Mouse (Mus musculus) left cerebral cortex, adult 9 months (tissue): ENCODE data around the gene Zfp64.
A peak's percentile ranks its signal among the peaks of the same experiment; 100 is the strongest.

Experiments used
- DNase-seq, 2 experiments: peaks; one replicate each; pipeline ENCODE4 v3.0.0; 2022; ENCODE audit warnings: low spot score in 2 of 2

Gene Zfp64

GRCm38 (mm10) chr2:168954835-168955716 is at the start of gene Zfp64:
TSS of gene Zfp64 (minus strand) at chr2:168955587.
- peak; percentile 64 to 85 for DNase-seq

DNA sequence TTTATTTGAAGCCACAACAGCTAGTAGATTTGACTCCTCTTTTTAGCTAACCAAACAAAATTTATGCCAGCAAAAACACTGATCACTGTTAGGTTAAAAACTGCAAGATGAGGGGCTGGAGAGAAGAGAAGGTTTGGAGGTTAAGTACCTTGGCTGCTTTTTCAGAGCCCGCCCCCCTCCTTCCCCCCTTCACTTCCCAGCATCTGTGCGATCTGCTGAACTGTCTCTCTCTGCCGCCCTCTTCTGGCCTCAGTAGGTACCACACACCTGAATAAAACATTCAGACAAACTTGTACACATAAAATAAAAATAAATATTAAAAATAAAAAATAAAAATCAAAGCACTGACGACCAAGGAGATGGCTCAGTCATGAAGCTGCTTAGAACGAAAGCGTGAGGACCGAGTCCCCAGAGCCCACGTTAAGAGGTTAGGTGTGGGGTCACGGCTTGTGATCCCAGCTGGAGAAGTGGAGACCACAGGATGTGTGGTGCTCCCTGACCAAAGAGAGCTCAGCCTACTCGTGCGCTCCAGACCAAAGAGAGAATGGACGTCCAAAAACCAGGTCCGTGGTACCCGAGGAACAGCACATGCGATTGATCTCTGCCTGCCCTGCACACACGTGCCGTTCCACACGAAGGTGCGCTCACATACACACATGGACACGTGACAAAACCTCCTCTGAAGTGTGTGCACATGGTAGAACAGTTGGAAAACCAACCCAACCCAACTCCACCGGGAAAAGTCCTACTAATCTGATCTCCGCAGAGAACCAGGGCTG is 37.4 kb upstream of the Zfp64 start:
- no peak for DNase-seq

- no peak for DNase-seq
Measured at GRCm38 (mm10) chr2:168990957-168991356, 35.6 kb upstream of the Zfp64 start.

GRCm38 (mm10) chr2:168990061-168990753 is 34.8 kb upstream of the Zfp64 start:
- no peak for DNase-seq

- no peak for DNase-seq
Measured at GRCm38 (mm10) chr2:168988056-168988455, 32.7 kb upstream of the Zfp64 start.

GRCm38 (mm10) chr2:168987421-168987820 is 32.0 kb upstream of the Zfp64 start:
- no peak for DNase-seq

DNA sequence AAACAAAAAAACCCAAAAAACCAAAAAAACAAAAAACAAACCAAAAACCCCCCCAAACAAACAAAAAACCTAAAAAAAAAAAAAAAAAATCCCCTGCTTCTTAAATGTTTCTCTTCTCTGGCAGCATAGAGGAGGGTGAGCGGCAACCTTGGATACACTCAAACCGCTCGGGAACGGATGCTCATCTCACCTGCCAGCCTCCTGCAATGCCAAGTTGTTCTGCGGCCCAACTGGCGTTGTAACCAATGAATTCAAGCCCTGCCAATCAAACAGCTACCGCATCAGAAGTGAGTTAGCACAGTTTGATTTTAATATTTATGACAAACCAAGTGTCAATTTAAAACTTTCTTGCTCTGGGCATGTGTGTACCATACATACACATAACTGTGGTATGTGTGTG is 26.6 kb upstream of the Zfp64 start:
- DNase-seq: no peak

DNA sequence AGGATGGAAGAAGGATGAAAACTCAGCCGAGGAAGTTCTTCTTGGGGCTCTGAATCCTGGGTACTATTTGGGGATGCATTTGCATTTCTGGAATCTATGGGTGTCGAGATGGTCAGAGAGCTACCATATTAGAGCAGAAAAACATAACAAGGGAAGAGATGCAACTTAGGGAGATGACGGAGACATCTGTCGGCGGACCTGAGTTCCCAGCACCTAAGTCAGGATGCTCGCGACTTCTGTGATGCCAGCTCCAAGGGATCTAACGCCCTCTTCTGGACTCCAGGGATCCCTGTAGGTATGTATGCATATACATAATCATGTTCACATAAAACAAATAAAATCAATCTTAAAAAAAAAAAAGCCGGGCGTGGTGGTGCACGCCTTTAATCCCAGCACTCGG is 26.1 kb upstream of the Zfp64 start:
- DNase-seq: no peak

DNA sequence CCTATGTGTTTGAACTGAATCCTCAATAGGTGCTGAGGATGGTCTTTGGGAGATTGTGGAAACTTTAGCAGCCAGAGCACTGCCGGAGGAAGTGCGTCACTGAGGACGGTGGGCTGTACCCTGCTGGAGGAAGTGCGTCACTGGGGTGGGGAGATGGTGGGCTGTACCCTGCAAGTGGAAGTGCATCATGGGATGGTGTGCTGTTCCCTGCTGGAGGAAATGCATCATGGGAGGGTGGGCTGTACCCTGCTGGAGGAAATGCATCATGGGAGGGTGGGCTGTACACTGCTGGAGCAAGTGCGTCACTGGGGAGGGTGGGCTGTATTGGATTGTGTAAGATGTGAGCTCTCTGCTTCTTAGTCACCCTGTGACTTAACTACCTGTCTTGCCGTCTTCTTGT is 25.5 kb upstream of the Zfp64 start:
- peak; percentile 44 to 61 for DNase-seq

DNA sequence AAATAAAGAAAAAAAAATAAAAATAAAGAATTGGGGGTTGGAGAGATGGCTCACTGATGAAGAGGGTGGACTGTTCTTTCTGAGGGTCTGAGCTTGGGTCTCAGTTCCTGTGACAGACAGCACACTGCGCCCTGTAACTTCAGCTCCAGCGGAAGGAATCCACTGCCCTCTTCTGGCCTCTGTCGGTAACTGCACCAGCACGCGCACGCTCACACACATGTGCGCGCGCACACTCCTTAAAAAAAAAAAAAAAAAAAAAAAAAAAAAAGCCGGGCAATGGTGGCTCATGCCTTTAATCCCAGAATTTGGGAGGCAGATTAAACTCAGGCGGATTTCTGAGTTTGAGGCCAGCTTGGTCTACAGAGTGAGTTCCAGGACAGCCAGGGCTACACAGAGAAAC is 24.4 kb upstream of the Zfp64 start:
- DNase-seq: no peak

GRCm38 (mm10) chr2:168978031-168978430 is 22.6 kb upstream of the Zfp64 start:
- no peak for DNase-seq

- no peak for DNase-seq
Measured at GRCm38 (mm10) chr2:168970131-168970530, 14.7 kb upstream of the Zfp64 start.

GRCm38 (mm10) chr2:168968136-168968925 is 12.9 kb upstream of the Zfp64 start:
- DNase-seq: no peak

GRCm38 (mm10) chr2:168966525-168966924 is 11.1 kb upstream of the Zfp64 start:
- DNase-seq: no peak

GRCm38 (mm10) chr2:168964849-168965248 is 9.5 kb upstream of the Zfp64 start:
- no peak for DNase-seq

DNA sequence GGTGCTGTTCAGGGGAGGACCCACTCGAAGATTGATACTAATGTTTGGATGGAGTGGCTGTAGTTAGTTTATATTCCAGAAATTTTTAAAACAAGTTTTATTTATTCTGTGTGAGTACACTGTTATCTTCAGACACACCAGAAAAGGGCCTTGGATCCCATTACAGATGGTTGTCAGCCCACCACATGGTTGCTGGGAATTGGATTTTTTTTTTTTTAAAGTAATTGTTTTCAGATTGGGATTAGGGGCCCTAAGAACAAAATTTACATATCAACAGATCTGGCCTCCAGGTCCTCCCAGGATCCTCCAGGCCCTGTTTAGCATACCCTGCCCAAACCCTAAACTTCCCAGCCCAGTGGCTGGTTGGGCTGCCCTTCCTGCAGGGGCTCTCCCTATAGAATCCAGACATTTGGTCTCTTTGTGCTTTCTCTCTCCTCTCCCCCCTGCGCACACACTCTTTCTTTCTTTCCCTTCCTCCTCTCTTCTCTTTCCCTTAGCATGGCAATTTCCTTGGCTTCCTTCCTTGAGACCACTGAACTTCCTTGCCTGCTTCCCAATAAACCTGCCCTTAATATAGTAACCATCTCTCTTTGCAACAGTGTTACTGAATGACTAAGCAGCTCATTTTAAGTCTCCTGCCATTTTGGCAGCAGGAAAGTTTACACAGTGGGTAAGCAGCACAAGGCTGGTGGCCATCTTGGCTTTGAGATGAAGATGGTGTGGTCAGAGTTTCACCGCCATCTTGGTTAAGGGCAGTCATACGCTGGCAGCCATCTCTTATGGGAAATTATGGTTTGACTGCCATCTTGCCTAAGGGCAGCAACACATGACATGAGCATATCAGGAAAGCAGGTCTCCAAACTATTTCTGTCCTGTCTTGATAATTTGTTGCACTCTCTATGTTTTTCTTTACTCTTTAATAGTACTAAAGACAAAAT is 6.6 kb upstream of the Zfp64 start:
- no peak for DNase-seq

DNA sequence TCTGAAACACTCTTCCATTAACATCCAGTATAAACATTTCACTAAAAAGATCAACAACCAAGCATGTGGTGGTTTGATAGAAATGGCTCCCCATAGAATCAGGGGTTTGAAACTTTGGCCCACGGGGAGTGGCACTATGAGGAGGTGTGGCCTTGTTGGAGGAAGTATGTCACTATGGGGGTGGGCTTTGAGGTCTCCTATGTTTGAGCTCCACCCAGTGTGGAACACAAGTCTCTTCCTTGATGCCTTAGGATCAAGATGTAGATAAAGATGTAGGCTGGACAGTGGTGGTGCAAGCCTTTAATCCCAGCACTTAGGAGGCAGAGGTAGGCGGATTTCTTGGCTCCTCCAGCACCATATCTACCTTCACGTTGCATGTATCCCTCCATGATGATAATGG is 5.4 kb upstream of the Zfp64 start:
- no peak for DNase-seq

DNA sequence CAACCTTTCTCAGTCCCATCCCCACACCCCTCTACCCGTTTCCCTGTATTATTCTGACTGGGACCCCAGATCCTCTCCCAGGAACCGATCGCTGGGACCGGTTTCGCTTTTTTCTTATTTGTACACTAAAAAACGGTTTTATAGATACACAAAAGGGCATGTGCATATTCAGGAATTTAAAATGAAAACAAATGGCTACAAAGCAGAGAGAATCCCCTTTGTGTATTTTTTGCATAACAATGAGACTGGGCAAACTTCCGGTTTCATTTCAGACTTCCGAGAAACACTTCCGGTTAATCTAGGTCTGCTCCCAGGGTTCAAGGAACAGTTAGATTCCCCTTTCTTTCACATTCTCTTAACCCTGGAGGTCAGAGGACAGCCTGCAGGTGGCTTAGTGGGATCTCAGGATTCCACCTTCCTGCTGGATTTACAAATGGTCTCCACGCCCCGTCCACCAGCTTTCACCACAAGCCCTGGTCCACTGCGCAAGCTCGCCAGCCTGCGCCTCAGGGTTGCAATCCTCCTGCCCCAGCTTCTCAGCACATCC is 4.0 kb upstream of the Zfp64 start:
- DNase-seq: no peak

- no peak for DNase-seq
Measured at GRCm38 (mm10) chr2:168955850-168956346, 511 bp upstream of the Zfp64 start.

- DNase-seq: no peak
Measured at GRCm38 (mm10) chr2:168954376-168954775, 1.0 kb downstream of the Zfp64 start.
